Mouse (Mus musculus): ENCODE results near the gene Hmgb2. TPM values are rescaled to one million over a fixed set of nuclear protein-coding genes. Genes with fewer than 3 reads are reported as not detected.
"Not testable (repeated sequence)": the region's sequence is repeated elsewhere in the genome, so short reads cannot be mapped to it uniquely, and the experiment has no call there.

The Hmgb2 gene
- polyA plus RNA-seq, 2 experiments from 2014 or later, result 214 to 242 TPM

DNA sequence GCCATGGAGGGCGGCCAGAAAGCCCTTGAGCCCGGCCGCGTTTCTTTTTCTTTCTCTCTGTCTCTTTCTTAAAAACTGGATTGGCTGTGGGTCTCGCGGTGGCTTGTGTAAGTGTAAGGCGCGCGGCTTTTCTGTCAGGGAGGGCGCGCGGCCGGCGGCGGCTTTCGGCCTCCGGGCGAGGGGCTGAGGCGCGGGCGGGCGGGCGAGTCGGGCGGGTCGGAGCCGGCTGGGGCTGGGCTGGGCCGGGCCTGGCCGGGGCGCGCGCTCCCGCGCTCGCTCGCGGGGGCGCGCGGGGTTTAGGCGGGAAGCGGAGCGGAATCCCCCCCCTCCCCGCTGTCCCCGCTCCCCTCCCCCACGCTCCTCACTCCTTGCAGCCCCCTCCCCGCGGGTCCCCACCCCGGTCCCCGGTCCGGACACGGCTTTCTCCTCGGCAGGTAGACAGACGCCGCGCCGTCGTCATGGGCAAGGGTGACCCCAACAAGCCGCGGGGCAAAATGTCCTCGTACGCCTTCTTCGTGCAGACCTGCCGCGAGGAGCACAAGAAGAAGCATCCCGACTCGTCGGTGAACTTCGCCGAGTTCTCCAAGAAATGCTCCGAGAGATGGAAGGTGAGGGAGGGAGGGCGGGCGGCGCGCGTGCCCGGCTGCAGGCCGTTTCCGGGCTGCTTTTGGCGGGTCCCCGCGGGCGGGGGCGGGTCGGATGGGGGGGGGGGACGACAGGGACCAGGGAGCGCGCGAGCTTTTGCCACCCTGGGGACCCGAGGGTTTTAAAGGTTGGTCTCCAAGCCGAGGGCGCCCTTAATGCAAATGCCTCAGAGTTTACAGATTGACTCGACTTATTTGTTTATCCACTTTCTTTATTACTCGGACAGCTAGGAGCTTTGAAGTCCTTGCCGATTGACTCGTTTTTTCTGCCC, 692 bp downstream of the Hmgb2 start:
- ATAC-seq, result peak; percentile 9

DNA sequence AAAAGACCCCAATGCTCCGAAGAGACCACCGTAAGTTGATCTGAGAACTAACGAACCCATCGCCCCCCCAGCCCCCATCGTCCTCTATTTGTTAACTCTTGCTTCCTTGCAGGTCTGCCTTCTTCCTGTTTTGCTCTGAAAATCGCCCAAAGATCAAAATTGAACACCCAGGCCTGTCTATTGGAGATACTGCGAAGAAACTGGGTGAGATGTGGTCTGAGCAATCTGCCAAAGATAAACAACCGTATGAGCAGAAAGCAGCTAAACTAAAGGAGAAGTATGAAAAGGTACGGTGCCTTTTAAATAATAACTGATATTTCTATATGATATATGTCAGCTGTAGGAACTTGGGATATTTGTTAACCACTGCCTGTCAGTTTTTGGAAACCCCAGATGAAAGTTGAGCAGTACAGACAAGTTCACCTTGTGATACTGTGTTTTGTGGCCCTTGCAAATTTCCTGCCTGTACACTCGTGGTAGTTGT, 1.5 kb downstream of the Hmgb2 start:
- ATAC-seq, result not testable (repeated sequence)

DNA sequence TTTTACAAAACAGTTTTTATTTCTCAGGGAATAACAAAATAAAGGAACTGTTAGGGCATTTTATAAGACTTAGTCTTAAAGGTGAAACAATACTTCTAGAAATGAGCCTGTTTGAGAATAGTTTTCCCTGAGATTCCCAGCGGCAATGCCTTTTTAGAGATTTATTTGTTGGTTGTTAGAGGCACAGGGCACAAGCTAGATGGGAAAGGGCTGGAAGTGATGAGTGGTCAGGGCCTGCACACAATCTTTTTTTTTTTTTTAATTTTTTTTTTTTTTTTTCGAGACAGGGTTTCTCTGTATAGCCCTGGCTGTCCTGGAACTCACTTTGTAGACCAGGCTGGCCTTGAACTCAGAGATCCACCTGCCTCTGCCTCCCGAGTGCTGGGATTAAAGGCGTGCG, 5.0 kb downstream of the Hmgb2 start:
- not testable (repeated sequence) for ATAC-seq

DNA sequence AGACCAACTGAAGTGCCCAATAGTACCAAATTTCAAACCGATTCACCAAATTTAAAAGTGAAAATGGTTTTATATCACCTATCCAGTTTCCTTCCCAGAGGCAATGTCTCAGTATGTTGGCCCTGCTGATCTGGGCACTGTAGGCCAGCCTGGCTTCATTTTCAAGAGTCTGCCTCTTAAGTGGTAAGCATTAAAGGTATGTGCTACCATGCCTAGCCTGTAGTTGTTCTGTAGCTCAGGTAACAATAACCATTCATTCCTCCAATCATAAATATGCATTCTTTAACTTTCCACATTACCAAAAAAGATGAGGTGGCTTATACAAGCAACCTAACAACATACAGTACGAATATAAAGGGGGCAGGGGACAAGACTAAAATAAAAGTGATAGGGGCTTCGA, 6.0 kb downstream of the Hmgb2 start:
- no peak for ATAC-seq

GRCm38 (mm10) chr8:57520186-57520786, 8.6 kb downstream of the Hmgb2 start:
- no peak for ATAC-seq

GRCm38 (mm10) chr8:57528036-57528435, 16.3 kb downstream of the Hmgb2 start:
- ATAC-seq, result no peak

GRCm38 (mm10) chr8:57530238-57530637, 18.5 kb downstream of the Hmgb2 start:
- no peak for ATAC-seq

GRCm38 (mm10) chr8:57530666-57531349, 19.1 kb downstream of the Hmgb2 start:
- ATAC-seq, result peak; percentile 92

DNA sequence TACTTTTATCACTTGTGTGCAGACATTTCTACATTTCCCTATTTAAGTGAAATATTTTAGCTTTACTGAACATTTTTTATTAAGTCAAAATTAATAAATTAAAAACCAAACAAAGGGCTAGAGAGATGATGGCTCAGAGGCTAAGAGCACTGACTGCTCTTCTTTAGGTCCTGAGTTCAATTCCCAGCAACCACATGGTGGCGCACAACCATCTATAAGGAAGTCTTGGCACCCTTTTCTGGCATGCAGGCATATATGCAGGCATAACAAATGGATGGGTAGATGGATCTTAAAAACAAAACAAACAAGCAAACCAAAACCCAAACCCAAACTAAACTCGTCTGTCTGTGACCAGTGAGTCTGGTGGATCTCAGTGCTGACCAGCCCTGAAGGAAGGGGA, 20.5 kb downstream of the Hmgb2 start:
- ATAC-seq, result no peak

DNA sequence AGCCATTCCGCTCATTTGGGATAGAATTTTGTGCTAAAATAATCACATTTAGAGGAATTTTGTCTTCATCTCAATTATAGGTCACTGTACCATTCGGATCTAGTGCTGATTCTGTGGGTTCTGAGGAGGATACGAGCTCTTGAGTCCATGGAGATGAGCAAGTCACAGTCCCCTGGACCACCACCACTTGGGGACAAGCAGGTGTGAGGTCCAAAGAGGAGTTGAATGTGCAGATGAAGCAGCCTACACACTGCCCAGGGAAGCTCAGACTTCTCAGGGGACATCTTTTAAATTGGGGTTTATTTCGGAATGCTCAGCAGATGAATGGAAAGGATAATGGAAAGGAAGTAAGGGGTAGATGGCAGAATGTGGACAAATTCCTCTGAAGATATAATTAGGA, 21.4 kb downstream of the Hmgb2 start:
- ATAC-seq, result no peak

- ATAC-seq, result no peak
Measured at GRCm38 (mm10) chr8:57534495-57534894, 22.8 kb downstream of the Hmgb2 start.

- no peak for ATAC-seq
Measured at GRCm38 (mm10) chr8:57536167-57536566, 24.5 kb downstream of the Hmgb2 start.

GRCm38 (mm10) chr8:57538601-57539000, 26.9 kb downstream of the Hmgb2 start:
- ATAC-seq, result no peak

- ATAC-seq, result peak; percentile 88
Measured at GRCm38 (mm10) chr8:57540110-57540838, 28.6 kb downstream of the Hmgb2 start.

GRCm38 (mm10) chr8:57540951-57541350, 29.2 kb downstream of the Hmgb2 start:
- ATAC-seq, result no peak

DNA sequence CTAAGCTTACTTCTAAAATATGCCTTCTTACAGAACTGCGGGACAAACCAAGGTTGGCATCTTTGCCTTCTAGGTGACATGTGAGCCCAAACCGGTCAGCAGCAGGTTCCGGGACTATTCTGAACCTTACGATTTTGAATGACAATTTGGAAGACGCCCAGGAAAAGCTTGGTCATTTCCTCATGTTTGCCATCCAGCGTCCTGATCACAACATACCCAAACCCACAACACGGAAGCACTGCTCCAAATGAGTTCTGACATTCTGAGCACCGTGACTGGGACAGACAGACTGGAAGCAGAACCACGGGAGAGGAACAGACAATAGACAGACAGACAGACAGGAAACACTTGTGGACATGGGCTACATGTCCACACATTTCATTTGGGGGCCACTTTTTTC, 29.7 kb downstream of the Hmgb2 start:
- no peak for ATAC-seq

GRCm38 (mm10) chr8:57546401-57546800, 34.7 kb downstream of the Hmgb2 start:
- ATAC-seq, result no peak

DNA sequence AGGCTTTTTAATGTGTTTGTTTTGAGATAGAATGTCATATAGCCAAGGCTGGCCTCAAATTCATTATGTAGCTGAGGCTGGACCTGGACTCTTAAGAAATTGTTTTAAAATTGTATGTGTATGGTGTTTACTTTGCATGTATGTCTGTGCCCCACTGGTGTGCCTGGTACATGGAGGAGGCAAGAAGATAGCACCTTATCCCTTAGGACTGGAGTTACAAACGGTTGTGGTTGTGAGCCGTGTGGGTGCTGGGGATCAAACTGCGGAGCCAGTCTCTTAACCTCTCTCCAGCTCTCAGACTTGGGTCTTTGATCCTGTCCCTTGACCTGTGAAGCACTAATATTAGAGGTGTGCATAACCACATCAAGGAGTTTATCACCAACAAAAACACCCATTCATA, 35.1 kb downstream of the Hmgb2 start:
- no peak for ATAC-seq

DNA sequence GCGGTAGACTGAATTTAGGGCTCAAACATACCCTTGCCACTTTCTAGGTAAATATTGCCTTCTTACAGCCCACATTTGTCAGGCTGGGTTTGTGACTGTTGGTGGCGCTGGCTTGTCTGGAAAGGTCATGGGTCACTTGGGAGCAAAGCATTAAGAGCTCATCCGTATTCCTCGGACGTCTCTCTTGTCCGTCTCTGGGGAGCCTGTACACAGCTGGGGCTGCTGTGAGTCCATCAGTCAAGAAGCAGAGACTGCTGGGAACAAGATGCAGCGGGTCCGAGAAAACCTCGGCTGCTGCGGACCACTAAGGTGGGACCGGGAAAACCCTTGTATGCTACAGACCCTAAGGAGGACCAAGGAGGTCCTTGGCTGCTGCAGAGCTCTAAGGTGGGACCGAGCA, 35.9 kb downstream of the Hmgb2 start:
- no peak for ATAC-seq

GRCm38 (mm10) chr8:57552102-57553032, 40.7 kb downstream of the Hmgb2 start:
- ATAC-seq, result no peak

DNA sequence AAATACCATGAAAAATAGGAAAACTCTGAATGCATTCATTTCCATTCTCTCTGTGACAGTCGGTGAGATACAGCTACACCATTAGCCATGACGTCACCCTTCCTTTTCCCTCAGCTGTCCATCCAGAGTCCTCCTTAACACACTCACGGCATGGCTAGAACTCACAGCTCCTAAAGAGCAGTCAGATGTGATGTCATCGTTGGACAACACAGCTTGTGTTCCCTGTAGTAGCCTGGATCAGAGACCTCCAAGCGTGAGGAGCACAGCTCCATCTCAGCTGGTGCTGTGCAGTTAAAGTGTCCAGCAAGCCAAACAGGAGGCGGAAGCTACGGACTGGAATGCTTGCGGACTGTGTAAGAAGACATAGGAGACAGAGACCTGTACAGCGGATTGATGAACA, 49.2 kb downstream of the Hmgb2 start:
- ATAC-seq, result no peak

DNA sequence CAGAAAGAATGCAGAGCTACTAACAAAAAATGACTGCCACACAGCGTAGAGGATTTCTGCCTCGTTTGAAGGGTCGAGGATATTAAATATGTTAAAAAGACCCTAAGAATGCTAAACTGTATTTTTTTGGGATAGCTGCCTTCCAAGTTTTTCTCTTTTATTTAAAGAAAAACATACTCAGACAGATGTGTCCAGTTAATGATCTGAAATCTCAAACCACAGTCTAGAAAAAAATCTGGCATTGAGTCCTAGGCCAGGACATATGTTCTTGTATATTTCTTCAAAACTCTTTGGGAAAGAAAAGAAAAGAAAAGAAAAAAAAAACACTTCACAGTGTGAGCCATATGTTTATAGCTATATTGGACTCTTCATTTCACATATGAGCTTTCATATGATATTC, 51.0 kb downstream of the Hmgb2 start:
- no peak for ATAC-seq
